Mouse (Mus musculus) lung, embryonic 14.5 days (tissue): ENCODE measurements at regions not wholly inside any gene's neighbourhood (a gene's known extent, or its start where the extent isn't known, plus 50 kb on each side); places are given as distances from the start of the nearest gene placed in this dataset.
A peak's percentile ranks its signal among the peaks of the same experiment; 100 is the strongest.

ENCODE experiments used
- ATAC-seq: fragments of 200-750 bp; cut with Nextera tagmentation; 2 replicates; pipeline ENCODE4 v1.8.0; 2017; ENCODE audit warnings: mild to moderate bottlenecking, moderate TSS enrichment, moderate library complexity; ENCODE audit not compliant: insufficient read depth
- DNase-seq: peaks from one replicate; pipeline ENCODE4 v3.0.0-alpha.2; 2015
- H3K27ac ChIP-seq: fragments of 300-500 bp; sonication (generic); 2 replicates; pipeline ENCODE4 v1.5.1; 2014; ENCODE audit warnings: low read depth, mild to moderate bottlenecking, moderate library complexity
- H3K27me3 ChIP-seq: fragments of 300-500 bp; sonication (generic); 2 replicates; pipeline ENCODE4 v1.6.1; 2014; ENCODE audit warnings: low read length, control low read depth; ENCODE audit not compliant: insufficient read depth
- H3K36me3 ChIP-seq: fragments of 300-500 bp; sonication (generic); 2 replicates; pipeline ENCODE4 v1.6.1; 2014; ENCODE audit warnings: control low read depth; ENCODE audit not compliant: insufficient read depth
- H3K4me1 ChIP-seq: fragments of 300-500 bp; sonication (generic); 2 replicates; pipeline ENCODE4 v1.6.1; 2014; ENCODE audit warnings: antibody characterized with exemption, control low read depth; ENCODE audit not compliant: insufficient read depth
- H3K4me2 ChIP-seq: fragments of 300-500 bp; sonication (generic); 2 replicates; pipeline ENCODE4 v1.6.1; 2014; ENCODE audit warnings: mild to moderate bottlenecking
- H3K4me3 ChIP-seq: fragments of 300-500 bp; sonication (generic); 2 replicates; pipeline ENCODE4 v1.5.1; 2014; ENCODE audit warnings: low read depth, low read length
- H3K9ac ChIP-seq: fragments of 300-500 bp; sonication (generic); 2 replicates; pipeline ENCODE4 v1.6.1; 2014
- H3K9me3 ChIP-seq: fragments of 300-500 bp; sonication (generic); 2 replicates; pipeline ENCODE4 v1.6.1; 2016; ENCODE audit warnings: low read depth, low read length, control low read depth
- CTCF ChIP-seq: IDR thresholded peaks from 2 replicates; pipeline ENCODE4 v1.5.1; 2016; ENCODE audit warnings: antibody characterized with exemption, low read depth
- WGBS: fragments of 180-500 bp; shearing (Covaris S2); extraction: QIAGEN DNeasy Blood & Tissue Kit; methylation state at CpG from one replicate; pipeline ENCODE4 v1.1.7; 2014; 5-methylcytosine and 5-hydroxymethylcytosine counted together

DNA sequence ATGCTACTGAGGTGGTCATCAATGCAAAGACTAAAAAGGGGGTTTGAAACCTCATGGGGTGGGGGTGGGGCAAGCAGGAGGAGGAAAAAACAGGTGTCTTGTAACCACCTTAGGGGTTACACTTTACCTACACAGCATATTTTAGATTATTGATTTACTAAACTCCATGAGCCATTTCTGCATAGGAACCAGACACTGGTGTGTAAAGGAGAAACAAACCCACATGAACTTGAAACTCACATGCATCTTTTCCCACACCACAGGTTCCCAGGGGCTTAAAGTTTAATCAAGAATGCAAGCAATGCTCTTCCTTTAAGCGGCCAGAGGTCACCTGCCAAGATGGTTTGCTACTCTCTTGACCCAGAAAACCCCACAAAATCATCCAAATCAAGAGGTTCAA, 97.6 kb downstream of the Icos start:
- H3K4me1 ChIP-seq, result no peaks in the 10 kb centered on the region
- H3K36me3 ChIP-seq, result no peaks in the 10 kb centered on the region
- WGBS, result 77% methylated on average over 1 of the region's 1 CpGs
- H3K4me3 ChIP-seq, result no peak overlapping the region
- H3K9ac ChIP-seq, result no peak overlapping the region
- no peaks in the 10 kb centered on the region for H3K9me3 ChIP-seq
- DNase-seq (no peak), ATAC-seq (no peak)
- no peak overlapping the region for H3K27ac ChIP-seq
- H3K27me3 ChIP-seq, result no peaks in the 10 kb centered on the region
- TF ChIP-seq CTCF, result no peak
- no peak overlapping the region for H3K4me2 ChIP-seq

DNA sequence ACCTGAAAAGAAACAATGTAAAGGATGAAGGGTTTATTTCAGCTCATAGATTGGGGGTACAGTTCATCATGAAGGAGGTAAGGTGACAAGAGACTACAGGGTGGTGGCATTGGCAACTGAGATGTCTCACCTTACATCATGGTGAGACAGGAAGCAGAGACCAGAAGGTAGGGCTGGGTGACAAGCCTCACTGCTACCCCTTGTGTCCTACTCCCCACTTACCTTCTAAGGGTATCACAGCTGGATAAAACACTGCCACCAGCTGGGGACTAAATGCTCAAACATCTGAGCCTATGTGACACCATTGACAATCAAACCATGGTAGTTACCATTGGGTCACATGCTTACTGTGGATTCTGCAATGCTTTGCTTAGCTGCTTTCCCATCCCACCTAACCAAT, 107.0 kb downstream of the Icos start:
- Histone ChIP-seq H3K9ac (no peak overlapping the region), H3K4me2 (no peak overlapping the region), H3K36me3 (no peaks in the 10 kb centered on the region), H3K27ac (no peak overlapping the region), H3K4me3 (no peak overlapping the region), H3K27me3 (no peaks in the 10 kb centered on the region), H3K9me3 (no peaks in the 10 kb centered on the region), H3K4me1 (no peaks in the 10 kb centered on the region)
- DNase-seq, result no peak
- TF ChIP-seq CTCF, result no peak
- no peak for ATAC-seq

DNA sequence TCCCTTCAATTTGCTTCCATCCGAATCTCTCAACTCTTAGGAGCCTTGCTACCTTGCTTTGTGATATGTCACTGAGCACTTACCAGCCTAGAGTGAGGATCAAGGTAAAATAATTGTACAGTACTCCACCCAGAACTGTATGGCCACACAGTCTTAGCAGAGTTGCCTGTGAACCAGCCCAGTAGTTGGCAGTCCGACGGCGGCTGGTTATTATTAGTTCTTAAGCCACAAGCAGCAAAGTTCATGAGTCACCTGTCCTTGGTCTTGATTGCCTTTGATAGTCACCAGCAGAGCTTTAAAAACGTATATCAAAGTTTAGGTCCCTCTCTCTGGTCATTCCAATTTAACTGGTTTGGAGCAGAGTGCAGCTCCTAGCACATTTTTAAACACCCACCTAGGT, 109.1 kb downstream of the Icos start:
- Histone ChIP-seq H3K9me3 (no peaks in the 10 kb centered on the region), H3K4me1 (no peaks in the 10 kb centered on the region)

GRCm38 (mm10) chr1:61090801-61091200, 113.1 kb downstream of the Icos start:
- Histone ChIP-seq H3K4me3 (no peak overlapping the region), H3K4me1 (no peaks in the 10 kb centered on the region), H3K4me2 (no peak overlapping the region), H3K36me3 (no peaks in the 10 kb centered on the region), H3K9me3 (no peaks in the 10 kb centered on the region), H3K27me3 (no peaks in the 10 kb centered on the region), H3K9ac (no peak overlapping the region), H3K27ac (no peak overlapping the region)
- DNase-seq, result no peak
- 68% methylated on average over 1 of the region's 1 CpGs for WGBS
- no peak for TF ChIP-seq CTCF
- no peak for ATAC-seq

More for the DNA sequence above, 109.1 kb downstream of the Icos start:
- WGBS, result 71% methylated on average over 5 of the region's 5 CpGs
- ATAC-seq (no peak), DNase-seq (no peak)
- H3K9ac ChIP-seq, result no peak overlapping the region
- no peak overlapping the region for H3K27ac ChIP-seq
- no peaks in the 10 kb centered on the region for H3K36me3 ChIP-seq
- H3K4me3 ChIP-seq, result no peak overlapping the region
- no peak overlapping the region for H3K4me2 ChIP-seq
- no peaks in the 10 kb centered on the region for H3K27me3 ChIP-seq
- TF ChIP-seq CTCF, result no peak

GRCm38 (mm10) chr1:61095481-61096165, 117.9 kb downstream of the Icos start:
- no peaks in the 10 kb centered on the region for H3K4me1 ChIP-seq
- no peak overlapping the region for H3K4me3 ChIP-seq
- no peak for TF ChIP-seq CTCF
- DNase-seq (no peak), ATAC-seq (no peak)
- H3K9me3 ChIP-seq, result no peaks in the 10 kb centered on the region
- no peaks in the 10 kb centered on the region for H3K27me3 ChIP-seq
- H3K4me2 ChIP-seq, result no peak overlapping the region
- no peak overlapping the region for H3K9ac ChIP-seq
- no peak overlapping the region for H3K27ac ChIP-seq
- H3K36me3 ChIP-seq, result no peaks in the 10 kb centered on the region

GRCm38 (mm10) chr1:61099341-61099740, 121.6 kb downstream of the Icos start:
- 58% methylated on average over 5 of the region's 5 CpGs for WGBS
- H3K9me3 ChIP-seq, result no peaks in the 10 kb centered on the region
- DNase-seq (no peak), ATAC-seq (no peak)
- no peaks in the 10 kb centered on the region for H3K4me1 ChIP-seq
- H3K4me2 ChIP-seq, result no peak overlapping the region
- H3K9ac ChIP-seq, result no peak overlapping the region
- no peak for TF ChIP-seq CTCF
- no peaks in the 10 kb centered on the region for H3K36me3 ChIP-seq
- H3K27me3 ChIP-seq, result no peaks in the 10 kb centered on the region
- no peak overlapping the region for H3K4me3 ChIP-seq
- no peak overlapping the region for H3K27ac ChIP-seq

DNA sequence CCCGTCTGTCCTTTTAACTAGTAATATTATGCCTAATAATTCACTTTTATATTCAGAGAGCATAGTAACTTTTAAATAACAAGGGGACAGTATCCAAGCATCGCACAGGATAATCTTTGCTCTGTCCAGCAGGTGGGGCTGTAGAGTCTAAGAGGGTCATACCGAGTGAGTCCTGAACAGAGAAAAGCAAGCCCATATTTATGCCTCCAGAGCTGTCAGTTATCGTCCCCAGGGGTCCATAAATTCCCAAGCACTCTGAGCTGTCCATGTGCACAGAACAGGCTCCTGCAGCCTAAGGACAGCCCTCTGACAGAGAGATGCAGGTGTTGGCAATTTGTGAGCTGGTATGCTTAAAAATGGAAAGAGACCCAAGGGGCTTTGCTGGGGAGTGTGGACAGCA, 124.0 kb downstream of the Icos start:
- no peak overlapping the region for H3K4me2 ChIP-seq
- H3K4me3 ChIP-seq, result no peak overlapping the region
- no peaks in the 10 kb centered on the region for H3K27me3 ChIP-seq
- peak; percentile 28; the same call in 1 of the 2 replicates for TF ChIP-seq CTCF
- DNase-seq (no peak), ATAC-seq (no peak)
- no peak overlapping the region for H3K9ac ChIP-seq
- H3K4me1 ChIP-seq, result no peaks in the 10 kb centered on the region
- no peaks in the 10 kb centered on the region for H3K36me3 ChIP-seq
- WGBS, result 59% methylated on average over 4 of the region's 4 CpGs
- no peak overlapping the region for H3K27ac ChIP-seq
- H3K9me3 ChIP-seq, result no peaks in the 10 kb centered on the region

DNA sequence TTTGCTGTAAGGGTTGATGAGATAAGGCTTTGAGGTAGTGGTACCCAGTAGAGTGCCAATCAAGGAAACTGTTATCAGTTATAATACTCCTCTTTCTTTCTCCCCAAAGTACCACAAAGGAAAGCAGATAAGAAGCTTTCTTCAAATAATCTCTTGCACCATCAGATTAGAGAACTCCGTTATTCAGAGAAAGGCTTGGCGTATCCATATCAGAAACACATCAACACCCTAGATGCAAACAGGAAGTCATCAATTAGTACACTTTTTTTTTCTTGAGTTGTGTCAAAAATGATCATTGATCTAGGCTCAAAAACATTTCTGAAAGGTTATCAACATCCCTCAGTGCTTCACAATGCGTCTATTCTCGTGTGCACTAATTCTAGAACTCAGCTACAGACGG, 124.6 kb downstream of the Icos start:
- no peak for ATAC-seq
- Histone ChIP-seq H3K36me3 (no peaks in the 10 kb centered on the region), H3K9me3 (no peaks in the 10 kb centered on the region), H3K4me1 (no peaks in the 10 kb centered on the region), H3K27ac (no peak overlapping the region), H3K9ac (no peak overlapping the region), H3K27me3 (no peaks in the 10 kb centered on the region), H3K4me3 (no peak overlapping the region), H3K4me2 (no peak overlapping the region)
- DNase-seq, result no peak
- 54% methylated on average over 5 of the region's 5 CpGs for WGBS
- no peak for TF ChIP-seq CTCF
